Mouse (Mus musculus): ENCODE measurements around the gene Iqce.

Gene Iqce

DNA sequence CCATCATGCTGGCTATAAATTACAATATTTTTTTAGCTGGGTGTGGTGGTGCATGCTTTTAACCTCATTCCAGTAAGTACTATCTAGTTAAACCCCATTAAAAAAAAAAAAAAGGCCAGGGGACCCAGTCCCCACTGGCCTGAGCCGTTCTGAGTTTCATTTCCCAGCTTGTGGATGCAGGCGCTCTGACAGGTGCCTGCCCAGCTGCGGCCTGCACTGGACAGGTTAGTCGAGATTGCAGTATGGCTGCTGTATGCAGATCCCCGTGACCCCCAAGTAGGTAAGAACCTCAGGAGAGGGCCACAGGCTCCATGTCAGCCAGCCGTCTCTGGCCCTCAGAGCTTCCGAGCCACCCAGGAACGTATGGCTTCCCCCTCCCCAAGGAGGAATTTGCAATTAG, 40.8 kb downstream of the Iqce start:
- DNase-seq, result no peak

DNA sequence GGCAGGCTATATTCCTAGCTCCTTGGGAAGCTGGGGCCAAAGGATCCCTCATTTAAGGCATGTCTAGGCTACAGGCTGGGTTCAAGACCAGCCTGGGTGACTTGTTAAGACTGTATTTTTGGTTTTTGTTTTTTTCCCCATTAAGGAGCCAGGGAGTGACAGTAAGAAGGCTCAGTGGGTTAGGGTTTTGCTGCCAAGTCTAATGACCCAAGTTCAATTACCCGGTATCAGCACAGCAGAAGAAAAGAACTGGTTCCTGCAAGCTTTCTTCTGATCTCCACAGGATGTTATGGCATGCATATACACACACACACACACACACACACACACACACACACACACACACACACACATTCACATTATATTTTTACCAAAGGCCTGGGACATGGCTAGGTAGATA, 41.8 kb downstream of the Iqce start:
- DNase-seq, result no peak

DNA sequence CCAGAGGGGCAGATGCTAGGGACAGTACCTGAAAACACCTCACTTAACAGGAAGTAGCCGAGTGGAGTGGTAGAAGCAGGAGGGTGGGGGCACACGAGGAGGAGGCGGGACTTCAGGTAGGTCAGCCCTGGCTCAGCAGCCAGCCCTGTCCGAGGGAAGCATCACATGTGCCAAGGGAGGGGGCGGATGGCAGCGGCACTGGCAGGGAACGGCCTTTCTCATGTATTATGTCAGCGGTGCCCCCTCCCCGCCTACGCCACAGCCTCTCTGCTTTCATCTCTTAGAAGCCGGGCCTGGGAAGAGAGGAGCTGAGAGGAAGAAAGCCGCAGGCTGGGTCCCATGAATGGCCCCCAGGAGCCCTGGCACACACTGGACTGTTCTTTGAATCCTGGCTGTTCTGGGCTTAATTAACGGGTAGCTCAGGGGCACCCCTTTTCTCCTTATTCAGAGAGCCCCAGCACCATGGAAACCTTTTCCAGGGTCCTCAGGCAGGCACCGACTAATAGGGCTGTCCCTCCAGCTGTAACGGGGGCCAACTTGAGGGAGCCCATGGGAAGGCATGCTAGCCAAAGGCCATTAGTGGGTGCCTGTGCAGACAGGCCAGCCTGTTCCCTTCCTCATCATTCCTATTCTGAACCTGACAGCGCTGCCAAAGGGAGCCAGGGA, 42.4 kb downstream of the Iqce start:
- no peak for DNase-seq

DNA sequence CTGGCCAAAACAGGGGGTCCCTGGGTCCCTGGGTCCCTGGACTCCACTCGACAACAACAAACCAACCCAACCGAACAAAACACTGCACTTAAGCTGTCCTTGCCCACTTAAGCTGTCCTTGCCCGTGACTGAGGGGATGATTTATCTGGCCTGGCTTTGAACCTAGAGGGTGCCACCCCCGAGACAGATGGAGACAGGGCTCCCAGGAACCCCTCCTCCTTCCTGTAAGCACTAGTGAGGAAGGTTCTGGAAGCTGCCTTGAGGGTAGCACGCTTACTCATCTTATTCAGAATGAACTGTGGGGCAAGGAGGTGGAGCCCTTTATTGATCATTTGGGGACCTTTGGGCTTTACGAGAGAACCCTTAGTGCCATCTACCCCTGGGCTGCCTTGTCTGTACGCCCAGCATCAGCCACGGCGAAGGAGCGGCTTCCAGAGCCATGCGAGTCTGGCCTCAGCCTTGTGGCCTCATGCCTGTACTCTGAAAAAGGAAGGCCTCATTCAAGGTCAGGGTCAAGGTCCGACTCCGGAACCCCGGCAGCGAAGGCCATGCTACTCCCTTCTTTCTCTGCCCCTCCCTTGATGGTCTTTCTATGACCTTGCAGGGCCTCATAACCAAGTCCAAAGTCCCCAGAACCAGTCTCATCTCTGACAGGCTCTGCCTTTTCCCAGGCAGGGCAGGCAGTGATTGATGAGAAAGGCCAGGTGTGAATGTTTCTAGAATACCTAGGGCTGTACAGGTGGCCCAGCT, 47.9 kb downstream of the Iqce start:
- peak; percentile 77 for DNase-seq

DNA sequence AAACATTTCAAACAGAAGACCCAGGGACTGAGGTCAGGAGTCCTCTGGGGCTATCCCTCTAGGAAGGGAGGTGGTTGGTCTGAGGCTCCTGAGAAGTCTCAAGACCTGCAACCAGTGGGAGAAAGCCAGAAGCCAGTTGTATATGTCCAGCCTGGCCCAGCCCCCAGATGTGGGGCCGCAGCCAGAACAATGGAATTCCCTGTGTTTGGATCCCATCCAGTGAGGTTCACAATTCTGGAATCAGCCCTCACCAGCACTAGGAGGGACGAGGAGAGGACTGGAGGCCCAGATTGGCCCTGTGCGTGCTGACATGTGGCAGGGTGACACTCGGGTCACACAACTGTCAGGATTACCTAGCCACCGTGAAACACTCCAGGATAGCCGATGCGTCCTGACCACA, 49.6 kb downstream of the Iqce start:
- DNase-seq, result no peak

DNA sequence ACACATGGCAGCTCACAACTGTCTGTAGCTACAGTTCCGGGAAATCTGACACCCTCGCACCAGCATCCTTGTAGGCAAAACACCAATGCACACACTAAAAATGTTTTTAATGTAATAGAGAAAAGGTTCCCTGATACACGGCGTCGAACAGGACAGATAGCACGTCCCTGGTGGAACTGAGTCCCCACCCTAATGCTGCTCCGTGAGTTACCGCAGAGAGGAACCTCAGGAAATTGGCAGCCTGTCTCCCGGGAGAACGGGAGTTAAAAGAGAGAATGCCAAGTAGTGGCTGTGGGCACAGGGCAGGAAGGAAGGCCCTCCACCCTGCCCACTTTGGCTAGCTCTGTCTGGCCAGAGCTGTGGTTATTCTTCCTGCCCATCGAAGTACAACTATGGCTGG, 50.9 kb downstream of the Iqce start:
- DNase-seq, result no peak

DNA sequence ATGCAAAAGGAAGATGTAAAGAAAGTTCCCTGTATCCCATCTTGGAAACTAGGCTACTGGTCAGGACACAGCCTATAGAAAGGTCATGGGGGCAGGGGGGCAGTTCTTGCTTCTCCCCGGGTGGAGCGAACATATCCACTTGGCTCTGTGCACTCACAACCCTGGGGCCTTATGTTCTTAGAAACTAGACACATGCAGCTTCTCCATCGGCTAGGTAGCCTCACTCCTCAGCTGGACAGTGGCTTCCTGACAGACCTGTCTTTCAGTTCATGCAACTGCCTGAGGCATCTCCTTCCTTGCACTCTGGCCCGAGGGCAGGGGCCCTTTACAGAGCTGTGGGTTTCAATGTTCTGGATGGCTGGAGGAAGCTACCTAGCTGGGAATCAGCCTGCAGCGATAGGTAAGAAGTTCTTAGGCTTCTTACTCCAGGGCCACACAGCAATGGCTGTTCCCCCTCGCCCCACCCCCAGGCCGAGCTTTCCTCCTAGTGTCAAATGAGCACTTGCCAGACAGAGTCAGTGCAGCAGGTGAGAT, 52.2 kb downstream of the Iqce start:
- no peak for DNase-seq

DNA sequence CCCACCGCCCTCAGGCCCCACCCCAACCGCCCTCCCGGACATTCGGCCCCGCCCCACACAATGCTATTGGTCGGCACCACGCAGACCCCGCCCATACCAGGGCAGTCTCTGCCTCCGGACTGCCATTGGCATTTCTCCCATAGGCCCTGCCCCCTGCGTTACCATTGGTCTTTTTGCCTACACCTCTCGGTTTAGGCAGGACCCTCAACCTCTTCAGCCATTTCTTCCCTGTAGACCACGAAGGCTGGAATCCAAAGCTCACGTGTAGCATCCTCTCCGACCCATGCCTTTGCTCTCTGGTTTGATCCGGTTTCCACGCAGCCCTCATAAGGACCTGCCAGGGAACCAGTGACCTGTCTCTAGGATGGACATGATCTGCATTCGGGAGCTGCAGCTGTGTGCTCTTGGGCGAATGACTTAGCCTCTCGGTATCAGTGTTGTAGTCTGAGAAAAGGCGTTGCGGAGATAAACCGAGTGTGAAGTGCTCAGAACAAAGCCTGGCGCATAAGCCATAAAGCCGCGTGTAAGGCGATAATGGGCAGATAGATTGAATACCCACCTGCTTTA, 53.0 kb downstream of the Iqce start:
- DNase-seq, result peak; percentile 97

DNA sequence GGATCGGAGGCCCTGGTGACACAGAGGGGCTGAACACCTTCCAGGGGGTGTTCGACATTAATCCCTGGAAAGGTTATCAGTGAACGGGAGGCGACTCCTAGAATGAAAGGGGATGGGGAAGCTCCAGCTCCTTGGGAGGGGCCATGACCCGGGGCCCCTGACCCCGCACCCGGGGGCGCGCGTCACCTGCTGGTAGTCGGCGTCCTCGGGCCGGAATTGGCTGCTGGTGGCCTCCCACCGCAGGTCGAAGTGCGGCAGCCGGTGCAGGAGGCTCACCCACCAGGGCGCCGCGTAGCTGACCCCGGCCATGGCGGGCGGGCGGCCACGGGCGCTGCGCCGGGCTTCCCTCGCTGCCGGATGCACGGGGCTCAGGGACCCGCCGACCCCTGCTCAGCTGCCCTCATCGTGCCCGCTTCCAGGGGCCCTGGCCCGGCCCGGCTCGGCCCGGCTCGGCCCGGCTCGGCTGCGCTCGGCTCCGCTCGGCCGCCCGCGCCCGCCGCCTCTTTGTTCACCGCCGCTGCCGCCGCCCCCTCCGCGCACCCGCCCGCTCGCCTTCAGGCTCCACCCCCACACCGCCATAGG, 53.6 kb downstream of the Iqce start, which contains the start of gene Ttyh3:
Ttyh3 (minus strand) TSS at position 513 of the 582 bp plus-strand sequence.
- DNase-seq, result no peak

DNA sequence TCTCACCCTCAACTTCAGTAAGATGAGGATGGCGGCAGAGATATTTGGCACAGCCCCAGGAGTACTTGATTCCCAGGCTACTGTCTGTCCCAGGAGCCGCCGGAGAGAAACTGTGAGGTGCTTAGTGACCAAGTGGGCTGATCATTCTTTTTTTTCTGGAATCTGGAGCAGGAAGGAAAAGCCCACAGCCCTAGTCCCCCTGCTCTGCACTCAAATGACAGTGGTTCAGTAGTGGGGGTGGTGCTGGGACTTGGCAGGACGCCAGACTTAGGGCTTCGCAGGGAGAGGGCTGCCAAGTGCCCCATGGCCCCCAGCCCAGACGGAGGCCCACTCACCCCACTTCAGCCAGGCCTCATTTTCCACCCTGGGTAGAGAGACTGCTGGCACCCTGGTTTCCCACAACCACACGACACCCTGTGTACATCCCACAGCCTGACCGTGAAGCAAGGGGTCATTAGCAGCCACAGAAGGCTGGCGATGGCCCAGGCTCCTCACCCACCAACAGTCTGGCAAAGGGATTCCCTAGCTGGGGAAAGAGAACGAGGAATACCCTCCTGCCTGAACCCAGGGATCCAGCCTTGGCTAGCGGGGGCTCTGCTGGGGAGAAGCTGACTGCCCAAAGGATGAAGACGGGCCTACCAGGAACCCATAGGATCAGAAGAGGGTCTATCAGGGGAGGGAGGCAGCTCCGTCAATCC, 54.2 kb downstream of the Iqce start:
- DNase-seq, result peak; percentile 57

DNA sequence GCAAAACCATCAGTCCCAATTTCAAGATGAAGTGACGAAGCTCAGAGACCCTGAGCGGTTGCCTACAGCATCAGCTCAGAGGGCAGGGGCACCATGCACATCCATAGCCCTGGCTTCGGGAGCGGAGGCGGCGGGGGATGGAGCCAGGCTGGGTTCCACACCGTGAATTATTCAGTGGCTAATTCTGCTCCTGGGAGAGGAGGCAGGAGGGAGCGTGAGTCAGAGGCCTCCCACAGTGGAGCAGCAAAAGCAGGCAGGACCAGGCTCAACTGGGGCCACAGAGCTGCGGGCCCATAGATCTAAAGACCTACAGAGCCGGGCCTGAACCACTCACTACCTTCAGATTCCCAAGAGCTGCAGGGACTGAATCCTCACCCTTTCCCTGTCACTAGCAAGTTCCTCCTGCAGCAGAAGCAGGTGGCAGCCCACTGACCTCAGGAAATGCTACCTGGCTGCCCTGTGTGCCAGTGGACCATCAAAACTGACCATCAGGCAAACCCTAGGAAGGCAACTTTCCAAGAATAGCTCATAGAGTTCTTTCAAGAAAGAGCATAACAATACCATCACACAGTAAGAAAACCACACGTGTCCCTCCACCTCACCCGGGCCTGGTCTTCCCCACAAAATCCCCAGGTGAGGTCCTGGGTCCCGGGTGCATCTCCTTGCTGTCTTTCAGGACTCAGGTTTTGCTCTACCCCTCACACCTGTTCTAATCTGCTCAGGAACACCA, 55.0 kb downstream of the Iqce start:
- DNase-seq, result no peak

DNA sequence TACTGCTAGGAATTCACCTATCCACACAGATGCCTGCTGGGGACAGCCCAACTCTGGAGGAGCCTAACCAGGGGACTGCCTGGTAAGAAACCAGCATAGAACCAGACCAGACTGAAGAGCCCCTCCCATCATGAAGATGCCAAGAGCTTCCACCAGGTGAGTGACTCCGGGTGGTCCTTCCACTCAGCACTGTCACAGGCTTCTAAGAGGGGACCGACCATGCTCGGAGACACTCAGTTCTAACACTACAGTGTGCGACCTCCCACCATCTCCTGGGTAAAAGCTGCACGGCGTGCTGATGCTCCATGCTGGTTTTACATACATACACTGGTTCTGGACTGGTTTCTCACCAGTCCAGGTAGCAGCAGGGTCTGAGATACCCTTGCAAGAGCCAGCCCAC, 56.0 kb downstream of the Iqce start:
- DNase-seq, result no peak

DNA sequence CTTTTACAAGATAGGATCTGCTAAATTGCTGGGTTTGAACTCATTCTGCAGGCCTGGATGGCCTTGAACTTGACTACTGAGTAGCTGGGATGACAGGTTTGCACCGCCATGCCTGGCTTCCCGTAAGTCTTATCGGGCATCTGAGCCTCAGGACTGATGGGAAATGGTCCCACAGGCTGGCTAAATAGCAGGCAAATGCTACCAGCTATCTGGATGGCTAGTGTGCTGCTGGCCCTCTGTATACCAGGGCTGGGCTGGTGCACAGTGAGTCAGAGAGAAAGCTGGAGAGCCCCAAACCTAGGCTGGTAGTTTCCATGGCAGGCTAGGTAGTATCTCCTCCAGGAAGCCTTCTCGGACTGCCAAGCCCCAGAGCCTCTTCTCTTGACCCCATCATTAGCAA, 56.7 kb downstream of the Iqce start:
- no peak for DNase-seq

DNA sequence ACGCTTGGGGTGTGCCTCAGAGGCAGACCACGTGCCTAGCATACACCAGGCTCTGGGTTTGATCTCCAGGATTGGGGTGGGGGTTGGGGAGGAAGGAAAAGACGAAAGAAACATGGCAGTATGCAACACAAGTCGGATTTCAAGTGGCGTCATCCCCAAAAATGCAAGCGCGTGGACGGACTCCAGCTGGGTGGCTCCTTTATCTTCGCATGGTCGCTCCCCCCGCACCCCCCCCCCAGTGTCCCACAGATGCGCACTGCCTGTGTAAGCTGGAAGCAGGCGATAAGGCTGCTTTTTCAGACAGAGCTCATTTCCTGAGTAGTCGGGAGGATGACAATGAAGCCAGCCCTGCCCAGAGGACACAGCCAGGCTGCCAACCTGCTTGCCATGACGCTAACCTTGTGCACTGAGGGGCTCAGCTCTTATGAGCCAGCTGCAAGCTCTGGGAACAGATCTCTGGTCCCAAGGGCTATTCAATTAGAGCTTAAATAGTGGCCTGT, 57.4 kb downstream of the Iqce start:
- DNase-seq, result peak; percentile 43

DNA sequence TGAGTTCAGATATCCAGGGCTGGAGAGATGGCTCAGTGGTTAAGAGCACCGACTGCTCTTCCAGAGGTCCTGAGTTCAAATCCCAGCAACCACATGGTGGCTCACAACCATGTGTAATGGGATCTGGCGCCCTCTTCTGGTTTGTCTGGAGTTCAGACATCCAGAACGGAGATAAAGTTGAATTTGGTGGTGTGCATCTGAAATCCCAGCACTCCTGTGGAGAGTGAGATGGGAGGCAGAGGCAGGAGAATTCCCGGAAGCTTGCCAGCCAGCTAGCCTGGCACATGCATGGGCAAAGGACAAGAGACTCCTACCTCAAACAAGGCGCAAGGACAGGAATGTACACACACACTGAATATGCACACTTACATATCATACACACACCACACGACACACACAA, 57.9 kb downstream of the Iqce start:
- no peak for DNase-seq

DNA sequence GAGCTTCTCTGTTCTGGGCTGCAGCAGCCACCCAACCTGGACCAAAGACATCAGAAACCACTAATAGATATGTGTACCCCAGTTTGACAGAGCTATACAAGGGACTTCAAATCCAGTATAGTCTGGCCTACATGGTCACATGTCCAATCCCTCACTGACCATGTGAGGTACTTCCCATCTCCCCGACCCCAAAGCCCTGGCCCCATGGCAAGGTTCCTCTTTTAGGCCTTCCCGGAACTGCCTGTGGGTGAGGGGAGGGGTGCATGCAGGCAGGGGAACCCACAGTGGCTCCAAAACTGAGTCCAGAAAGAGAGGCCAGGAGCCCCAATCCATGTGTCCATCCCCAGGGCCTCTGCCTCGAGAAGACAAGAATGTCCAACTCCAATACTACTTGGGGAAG, 60.1 kb downstream of the Iqce start:
- no peak for DNase-seq

DNA sequence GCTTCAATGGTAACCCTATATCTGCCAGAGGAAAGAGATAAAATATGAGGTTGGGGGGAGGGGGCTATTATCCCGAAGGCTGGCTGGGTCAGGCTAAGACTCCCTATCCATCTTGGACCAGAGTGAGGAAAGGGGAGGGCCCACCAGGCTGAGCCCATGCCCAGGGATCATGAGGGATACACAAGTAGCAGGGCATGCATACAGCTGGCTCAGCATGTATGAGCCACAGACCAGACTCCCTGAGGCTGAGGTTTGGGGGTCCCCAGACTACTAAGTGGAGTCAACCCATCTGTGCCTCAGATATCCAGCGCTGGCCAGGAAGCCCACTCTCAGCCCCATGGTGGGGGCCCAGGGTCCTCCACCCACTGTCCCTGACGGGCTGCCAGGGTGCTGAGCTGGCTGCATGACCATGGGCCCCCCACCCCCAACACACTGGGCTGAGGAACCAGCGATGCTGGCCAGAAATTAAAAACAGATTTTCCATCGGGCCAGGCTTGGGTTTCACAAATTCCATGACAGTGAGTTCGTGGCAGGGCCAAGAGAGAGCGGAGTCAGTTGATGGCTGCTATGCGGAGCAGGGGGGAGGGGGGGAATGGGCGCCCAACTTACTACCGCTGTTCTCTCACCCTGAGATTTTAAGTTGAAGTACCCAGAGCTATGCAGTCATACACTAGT, 60.8 kb downstream of the Iqce start:
- DNase-seq, result no peak

DNA sequence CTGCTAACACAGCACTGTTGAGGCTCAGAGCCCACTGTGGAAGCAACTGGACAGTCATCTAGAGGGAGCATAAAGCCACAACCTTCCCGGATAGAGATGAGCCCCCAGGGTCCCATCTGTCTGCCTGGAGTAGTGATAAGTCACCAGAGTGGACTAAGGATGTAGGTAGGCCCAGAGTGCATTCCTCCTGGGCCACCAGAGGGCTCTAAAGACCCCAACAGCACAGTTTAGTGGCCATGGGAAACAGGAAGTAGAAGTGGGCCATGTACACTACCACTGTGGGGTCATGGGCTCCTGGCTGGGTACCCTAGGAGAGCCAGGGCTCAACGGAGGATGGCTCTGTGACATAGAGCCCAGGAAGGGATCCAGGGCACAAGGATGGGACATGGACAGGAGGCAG, 61.4 kb downstream of the Iqce start:
- DNase-seq, result no peak

DNA sequence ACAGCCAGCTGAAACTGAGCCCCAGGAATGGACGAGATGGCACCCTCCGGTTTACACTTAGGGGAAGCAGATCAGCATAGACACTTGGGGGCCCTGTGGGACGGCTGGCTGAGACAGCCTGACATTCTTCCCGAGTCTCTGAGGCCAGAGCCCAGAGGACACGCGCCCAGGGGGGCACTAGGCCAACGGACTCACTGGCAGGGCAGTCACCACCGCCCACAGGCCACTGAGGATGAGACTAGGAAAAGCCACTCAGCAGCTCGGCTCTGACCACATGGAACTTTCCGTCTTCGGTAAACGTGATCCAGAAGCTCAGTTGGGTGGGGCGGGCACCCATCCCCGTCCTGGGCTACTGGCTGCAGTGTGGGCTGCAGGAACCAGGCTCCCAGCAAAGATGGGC, 62.3 kb downstream of the Iqce start:
- DNase-seq, result no peak

DNA sequence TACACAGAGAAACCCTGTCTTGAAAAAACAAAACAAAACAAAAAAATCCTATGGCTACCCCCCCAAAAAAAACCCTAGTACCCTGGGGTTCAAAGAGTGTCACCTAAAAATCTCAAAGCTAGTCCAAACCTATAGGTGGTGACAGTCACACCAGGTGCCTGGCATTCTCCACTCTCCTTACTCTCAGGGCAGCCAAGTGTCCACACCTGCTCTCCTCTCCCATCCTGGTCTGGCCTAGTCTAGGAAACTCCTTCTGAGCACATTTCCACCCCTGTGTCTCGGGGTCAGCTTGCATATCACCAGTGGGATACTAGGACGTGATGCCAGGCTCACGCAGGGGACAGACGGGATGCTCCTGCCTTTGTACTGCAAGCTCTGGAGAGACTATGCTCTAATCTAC, 62.9 kb downstream of the Iqce start:
- DNase-seq, result no peak

DNA sequence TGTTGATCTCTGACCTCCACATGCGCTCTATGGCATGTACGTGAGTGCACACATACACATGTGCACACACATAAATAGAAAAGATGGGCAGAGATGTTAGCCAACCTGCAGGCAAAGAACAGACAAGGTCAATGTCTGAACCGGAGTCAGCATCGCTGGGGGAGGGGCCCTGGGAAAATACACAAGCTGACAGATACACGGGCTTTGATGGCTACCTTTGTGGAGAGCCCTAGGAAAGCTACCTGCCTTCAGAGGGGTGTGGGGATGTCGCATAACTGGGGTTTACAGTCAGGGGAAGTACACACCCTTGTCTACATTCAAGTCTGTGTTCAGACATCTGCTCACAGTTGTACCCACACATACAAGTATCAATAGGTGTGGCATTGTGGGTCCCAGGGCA, 63.7 kb downstream of the Iqce start:
- no peak for DNase-seq

DNA sequence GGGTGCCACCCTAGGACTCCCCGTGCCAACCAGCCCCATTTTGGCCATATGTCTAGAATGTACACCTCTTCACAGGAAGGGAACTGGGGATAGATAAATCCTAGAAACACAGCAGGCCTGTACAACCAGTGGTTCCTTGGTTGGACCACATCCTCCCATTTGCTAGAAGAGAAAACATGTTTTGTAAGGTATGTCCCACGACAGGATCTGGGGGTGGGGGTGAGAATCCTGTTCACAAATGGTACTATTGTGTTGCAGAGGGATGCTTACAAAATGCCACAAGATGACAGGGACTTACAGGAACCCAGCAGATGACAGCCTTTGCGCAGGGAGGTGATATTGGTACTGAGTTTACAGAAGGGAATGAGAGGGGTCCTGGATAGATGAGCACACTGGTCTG, 64.2 kb downstream of the Iqce start:
- no peak for DNase-seq

Data from kidney, adult 9 months (tissue).